Mouse (Mus musculus) layer of hippocampus, adult 9-11 months (tissue): ENCODE data around the gene Pla2g2f.

ENCODE experiments used
- DNase-seq: peaks from one replicate; pipeline ENCODE4 v3.0.0; 2022

The Pla2g2f gene

DNA sequence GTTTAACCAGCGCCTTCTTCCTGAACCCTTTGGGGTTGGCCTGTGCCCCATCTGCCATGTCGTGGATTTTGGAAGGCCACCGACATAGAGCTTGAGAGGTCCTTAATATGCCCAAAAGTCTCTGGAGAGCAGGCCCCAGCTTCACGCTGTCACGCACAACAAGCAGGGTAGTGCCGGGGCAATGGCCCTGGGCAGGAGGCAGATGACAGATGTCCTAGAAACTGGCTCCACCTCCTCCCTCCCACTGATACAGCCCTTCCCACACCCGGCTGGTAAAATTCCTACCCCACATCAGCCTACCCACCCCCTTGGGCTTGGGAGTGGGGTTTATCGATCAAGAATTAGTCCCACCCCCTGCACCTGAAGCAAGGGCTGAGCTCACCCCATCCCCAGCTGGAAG, at the start of gene Pla2g2f:
Gene Pla2g2f (minus strand): TSS at position 211 of the 400 bp plus-strand sequence.
- DNase-seq: no peak

DNA sequence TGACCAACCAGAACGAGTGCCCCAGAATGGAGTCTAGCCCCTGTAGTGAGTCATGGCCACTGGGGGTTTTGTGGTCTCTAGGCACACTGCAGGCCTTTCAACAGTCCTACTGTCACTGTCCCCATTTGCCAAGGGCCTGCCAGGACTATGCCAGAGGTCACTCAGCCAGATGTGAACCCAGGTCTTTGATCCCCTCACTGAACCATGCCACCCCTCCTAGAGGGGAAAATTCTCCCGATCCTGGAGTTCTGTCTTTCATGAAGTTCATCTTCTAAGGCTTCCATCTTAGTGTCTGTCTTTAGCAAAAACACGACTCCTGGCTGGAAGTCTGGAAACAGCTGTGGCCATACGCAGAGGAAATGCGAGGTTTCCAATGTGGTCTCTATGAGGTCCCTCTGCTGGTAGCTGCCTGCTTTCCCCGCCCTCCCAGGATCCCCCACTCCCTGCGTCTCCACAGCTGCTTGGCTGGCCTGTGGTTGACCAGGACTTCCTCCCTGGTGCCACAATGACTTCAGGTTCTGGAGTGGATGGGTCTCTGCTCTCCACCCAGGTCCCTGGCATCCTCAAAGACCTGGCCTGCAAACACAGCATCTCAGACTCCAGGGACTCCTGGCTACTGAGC, 49.6 kb upstream of the Pla2g2f start:
- no peak for DNase-seq

DNA sequence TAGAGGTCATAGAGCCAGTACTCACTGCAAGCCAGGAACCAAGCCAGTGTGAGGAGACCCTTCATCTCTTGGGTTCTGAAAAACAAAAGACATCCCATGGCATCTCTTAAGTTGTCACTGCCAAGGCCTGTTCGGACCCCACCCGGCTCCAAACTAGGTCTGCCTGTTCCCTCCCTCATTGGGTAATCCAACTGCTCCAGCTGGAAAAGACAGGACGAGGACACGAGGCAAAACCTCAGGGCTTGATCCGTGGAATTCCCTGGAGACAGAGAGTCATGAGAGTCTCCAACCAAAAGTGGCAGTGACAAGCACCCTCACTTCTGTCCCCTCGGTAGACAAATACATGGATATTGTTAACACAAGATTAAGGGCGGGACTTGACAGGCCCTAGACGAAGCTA, 48.7 kb upstream of the Pla2g2f start:
- no peak for DNase-seq

DNA sequence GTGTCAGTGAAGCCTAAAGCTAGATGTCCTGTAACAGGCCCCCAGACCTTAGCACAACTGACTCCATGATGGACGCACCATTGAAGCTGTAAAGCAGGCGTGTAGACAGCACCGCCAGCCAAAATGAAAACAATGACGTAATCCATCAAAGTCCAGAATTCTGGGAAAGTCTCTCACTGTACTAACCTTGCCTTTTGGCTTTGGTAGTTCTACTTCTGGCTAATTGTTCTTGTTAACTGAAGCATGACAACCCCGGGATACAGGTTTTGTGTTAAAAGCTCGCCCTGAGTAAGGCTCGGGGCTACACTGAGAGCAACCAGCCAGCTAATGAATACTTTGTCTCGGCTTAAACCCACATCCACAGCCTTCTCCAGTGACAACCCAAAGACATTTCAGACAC, 47.8 kb upstream of the Pla2g2f start:
- DNase-seq: no peak

DNA sequence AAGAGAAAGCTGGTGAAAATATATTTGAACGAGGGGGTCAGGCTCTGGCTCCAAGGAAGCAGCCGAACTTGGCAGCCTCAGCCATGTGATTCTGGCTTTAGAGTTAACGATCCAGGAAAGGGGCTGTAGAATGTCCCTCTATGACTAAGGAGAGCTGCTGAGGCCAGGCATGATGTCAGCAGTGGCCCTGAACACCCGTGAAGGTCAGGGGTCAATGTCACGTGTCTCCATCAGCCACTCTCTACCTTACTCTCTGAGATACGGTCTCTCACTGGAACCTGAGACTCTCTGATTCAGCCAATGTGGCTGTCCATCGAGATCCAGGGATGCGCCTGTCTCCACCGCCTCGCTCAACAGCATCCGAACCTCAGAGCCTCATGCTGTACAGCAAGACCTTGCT, 45.5 kb upstream of the Pla2g2f start:
- DNase-seq: no peak

DNA sequence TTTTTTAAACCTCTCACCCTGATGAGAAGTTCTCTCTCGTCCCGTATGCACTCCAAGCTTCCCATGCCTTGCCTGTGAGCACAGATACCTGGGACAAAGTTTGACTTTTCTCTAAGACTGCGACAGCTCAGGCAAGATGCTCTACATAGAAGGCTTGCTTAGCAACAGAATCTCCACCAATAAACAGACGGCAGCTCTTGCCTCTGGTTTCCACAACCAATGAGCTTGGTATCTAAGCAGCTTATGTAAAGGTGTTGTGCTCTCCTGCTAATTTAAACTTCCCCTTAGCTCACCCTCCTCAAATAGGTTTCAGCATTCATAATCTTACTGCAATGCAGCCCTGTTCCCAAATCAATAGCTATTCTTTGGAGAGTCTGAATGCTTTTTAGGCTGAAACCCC, 44.2 kb upstream of the Pla2g2f start:
- DNase-seq: peak; percentile 55

DNA sequence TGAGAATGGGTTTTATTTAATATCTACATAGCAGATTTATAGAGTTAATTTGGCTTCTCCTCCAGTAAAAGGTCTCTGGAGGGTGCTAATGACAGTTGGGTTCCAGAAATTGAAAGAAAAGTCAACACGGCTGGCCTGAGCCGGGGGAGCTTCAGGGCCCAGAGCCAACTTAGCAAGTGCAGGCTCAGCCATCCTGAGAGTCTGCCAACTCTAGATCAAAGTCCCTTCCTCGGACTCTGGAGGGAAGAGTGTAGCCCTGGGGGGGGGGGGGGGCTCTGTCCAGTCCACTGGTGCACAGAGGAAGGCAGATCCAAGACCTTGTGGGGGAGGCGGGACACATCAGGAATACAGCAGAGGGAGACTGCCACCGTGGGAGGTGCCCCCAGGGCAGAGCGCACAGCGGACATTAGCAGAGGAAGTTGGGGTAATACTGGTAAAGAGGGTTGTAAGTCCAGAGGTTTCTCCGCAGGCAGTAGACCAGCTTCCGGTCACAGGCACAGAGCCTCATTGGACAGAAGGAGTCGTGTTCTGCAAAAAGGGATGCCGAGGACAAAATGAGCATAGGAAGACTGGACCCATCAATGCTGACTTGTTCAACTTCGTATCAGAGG, 42.8 kb upstream of the Pla2g2f start:
- no peak for DNase-seq

DNA sequence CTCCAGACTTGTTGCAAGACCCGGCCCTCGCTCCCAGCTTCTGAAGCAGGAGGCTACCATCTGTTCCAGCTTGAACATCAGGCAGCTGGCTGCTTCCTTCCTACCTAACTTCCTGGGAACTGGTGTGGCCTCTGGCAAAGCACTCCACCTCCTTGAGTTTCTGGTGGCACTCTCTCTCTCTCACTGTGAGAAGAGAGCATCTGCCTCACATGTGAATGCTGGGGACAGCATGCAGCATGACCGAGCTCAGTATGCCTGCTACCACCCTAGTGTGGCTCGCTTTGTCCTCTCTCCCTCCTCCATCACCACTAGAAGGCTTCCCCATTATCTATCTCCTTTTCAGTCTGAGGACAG, 39.8 kb upstream of the Pla2g2f start:
- peak; percentile 50 for DNase-seq

DNA sequence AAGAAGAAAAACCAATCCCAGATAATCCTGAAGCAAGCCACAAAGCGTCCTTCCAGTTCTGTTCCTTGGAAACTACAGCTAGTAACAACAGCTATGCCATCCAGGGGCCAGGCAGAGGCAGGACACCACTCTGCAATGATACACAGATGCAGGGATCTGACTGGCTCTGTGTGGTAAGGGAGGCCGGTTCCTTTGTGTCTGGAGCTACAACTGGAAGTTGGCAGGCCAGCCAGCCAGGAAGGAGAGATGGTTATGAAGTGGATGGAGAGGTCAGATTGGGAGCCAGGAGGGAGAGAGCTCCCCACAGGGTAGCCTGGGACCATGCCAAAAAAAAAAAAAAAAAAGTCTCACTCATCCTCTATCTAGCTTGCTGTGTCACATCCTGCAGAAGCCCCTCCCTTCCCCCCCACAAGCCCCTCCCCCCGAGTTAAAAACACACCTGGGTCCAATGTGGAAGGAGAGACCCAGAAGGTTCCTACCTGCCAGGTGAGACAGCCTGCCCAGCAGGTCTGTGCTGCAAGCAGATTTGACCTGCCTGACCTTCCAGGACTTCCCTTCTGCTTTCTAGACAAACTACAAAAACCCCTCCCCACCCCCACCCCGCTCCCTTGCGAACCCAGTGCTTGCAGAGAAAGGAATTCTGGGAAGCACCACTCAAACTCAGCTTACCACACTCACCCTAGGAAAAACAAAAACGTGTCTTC, 39.2 kb upstream of the Pla2g2f start:
- no peak for DNase-seq

DNA sequence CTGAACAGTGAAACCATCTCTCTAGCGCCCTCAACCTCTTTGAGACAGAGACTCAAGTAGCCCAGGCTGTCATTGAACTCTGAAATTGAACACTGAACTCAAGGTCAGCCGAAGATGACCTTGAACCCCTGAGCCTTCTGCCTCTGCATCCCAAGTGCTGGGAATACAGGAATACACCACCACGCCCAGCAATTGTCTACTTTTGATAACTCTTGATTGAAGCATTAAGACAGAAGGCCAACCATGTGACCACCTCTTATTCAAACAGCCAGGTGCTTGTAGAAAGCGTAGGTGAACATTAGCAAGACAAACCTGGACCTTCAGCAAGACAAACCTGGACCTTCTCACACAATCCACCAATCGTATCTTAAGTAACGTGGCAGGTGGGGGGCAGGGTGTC, 36.9 kb upstream of the Pla2g2f start:
- DNase-seq: no peak

DNA sequence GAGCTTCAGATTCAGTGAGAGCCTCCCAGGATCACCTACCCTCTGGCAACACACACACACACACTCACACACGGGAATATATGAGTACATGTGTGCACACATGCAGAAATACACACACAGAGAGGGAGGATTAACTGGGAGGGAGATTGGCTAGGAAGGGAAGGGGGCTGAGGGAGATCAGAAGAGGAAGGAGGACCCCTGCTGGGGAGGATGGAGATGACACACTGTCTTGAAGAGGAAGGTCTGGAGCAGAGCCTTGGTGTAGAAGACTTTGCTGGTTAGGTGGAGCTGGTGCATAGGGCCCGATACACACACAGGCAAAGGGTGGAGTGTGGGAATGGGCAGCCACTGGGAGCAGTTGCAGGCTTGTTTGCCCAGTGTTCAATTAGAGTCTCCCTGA, 35.9 kb upstream of the Pla2g2f start:
- DNase-seq: peak; percentile 68

DNA sequence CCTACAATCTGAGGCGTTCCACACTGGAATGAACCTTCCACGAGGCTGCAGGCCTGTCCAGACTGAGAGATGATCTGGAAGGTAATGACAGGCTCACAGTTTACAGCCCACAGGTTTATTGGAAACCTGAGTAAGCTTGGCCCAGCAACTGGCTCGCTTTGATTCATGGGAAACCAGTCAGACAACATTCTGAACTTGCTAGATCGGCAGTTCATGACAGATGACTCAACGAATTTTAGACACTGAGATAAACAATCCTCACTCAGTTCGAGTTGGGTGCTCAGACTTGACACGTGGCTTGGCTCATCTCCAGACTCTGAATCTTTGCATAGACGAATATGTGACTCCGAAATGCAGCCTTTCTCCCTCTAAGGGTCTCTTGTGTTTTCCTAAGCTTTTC, 35.2 kb upstream of the Pla2g2f start:
- no peak for DNase-seq

DNA sequence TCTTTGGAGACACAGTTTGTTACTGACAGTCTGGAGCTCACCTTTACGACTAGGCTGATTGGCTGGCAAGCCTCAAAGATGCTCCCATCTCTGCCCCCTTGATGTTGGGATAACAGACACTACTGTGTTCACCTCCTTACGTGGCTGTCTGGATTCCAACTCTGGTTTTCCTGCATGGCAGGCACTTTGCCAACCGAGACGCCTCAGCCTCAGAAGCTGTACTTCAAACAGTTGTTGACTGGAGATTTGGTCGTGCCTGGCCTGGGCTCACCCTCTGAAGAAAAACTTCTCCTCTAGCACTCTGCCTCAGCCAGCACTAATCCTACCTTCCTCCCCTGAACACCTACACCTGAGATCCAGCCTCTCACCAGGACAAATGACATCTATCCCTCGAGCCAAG, 34.0 kb upstream of the Pla2g2f start:
- DNase-seq: no peak

DNA sequence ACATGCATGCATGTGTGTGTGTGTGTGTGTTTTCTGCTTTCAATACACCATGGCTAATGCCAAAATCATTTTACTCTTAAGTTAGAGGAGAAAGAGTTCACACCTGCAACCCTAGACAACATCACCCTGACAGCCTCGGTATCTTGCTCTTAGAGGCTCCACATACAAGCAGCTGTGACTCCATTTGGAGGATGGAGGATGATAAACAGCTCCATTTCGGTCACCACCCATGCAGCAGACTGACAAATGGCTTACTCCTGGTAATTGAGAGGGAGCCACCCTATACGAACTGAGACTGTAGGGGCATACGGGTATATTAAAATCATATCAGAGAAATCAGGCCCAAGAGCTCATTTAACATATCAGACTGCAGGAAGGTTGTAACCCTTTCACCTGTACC, 31.0 kb upstream of the Pla2g2f start:
- DNase-seq: no peak

DNA sequence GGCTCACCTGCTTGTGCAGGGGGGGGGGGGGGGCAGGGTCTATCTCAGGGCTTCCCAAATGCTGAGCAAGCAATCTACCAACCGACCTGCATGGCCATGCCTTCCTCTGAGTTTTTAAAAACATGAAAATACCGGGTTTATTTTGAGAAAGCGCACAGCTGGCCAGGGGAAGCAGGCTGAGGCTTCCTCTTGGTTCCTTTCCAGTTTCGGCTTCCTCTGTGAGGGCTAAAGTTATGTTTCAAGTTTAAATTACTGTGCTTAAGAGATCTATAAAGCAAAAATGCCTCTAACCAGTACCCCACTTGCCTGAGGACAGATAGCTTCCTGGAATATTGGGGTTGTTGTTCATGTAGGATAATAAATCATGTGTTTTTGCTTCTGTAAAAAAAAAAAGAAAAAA, 28.7 kb upstream of the Pla2g2f start:
- DNase-seq: no peak

DNA sequence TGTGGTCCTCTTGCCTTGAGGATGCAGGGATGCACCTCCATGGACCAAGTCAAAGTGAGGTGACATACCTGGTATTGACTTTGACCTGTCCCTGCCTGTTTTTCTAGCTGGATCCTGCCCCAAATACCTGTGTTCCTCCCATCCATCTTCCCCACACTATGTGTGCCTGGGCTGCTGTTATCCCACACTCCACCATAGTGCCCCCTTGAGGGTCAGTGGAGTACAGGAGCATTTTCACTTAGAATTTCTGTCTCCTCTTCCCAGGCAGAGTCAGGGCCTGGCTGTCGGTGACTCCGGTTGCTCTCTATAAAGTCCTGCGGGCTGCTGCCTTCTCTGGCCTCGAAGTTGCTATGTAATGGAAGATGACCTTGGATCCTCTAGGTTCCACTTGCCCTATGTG, 28.3 kb upstream of the Pla2g2f start:
- no peak for DNase-seq

DNA sequence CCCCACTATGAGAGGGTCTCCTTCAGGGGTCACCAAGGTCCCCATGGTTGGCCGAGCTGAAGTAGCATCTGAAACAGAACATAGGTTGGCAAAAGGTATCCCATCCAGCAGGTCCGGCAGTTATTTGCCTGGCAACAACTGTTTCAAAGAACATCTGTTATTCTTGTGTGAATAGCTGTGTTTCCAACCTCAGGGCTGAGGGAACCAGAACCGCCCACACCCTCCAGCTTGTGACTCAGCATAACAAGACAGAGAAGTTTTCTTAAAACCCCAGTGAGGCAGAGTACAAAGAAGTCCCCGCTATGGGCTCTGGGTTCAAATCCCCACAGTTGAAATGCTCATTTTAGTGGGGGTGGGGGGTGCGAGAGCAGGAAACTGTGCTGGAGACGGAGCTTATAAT, 24.7 kb upstream of the Pla2g2f start:
- peak; percentile 71 for DNase-seq

DNA sequence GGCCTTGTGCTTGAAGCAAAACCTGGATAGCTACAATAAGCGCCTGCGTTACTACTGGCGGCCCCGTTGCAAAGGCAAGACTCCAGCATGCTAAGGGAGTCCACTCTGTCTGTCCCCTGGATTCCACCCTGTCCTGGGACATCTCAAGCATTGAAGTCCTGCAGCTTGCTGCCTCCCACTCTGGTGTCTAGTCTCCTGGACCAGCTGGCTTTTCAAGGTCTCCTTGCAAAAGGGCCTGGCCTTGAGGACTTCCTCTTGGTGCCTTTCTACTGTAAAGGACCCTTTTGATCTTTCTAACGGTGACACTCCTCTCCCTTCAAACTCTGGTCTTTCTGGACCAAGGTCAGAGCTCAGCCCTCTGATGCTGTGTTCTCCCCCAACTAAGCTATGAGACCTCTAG, 22.9 kb upstream of the Pla2g2f start:
- no peak for DNase-seq

DNA sequence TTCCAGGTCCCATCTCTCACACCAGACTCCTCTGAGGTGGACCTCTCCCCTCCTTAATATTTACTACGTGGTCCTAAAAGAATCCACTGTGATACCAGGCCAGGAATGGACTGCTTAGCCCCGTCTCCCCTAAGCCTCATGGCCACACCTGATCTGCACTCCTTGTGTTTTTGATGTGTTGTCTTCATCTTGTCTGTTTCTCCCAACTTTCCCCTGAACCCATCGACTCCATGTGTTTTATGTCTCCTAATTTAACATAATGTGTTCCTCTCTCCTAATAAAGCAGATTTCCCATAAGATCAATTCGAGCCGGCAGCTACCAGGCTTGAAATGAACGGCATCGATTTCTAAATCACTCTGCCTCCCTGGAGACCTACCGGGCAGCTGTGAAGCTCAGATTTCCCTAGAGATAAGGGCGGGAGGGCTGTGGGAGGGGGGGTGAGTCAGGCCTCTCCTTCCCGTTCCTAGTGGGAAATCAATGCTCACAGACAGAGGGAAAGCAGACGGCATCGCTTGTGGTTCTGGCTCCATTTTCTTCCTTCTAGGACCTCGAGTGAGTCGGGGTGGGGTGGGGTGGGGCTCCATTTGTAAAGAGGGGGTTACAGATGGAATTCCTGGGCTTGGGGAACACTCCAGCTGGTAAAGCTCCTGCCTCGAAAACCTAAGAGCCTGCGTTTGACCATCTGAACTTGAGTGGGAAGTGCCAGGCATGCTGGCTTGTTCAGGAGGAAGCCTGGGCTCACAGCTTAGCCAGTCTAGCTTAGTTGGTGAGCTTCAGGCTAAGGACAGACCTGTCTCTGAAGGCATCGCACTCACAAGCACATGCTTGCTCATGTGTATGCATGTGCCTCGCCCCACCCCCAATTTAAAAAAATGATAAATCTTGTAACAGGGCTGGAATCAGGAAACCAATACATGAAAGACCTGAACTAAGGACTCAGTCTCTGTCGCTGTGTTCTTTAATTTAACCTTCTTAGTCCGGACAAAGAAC, 20.3 kb upstream of the Pla2g2f start:
- no peak for DNase-seq

DNA sequence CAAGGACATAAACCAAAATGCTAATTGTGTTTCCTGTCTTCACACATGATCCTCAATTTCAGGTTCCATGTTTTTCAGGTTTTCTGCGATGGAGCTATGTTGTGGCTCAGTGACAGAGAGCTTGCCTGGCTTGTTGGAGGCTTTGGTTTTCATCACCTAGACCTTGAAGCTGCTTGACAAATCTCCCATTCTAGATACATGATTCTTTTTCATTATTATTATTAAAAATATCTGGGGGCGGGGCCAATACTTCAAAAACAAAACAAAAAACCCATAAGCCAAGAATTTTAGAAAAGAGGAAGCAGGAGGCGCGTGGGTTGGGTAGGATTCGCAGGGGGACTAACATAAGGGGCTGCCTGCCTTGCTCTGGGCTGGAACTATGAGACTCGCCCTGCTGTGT, 18.0 kb upstream of the Pla2g2f start, which contains the start of gene Pla2g2d:
Gene Pla2g2d (plus strand): TSS at position 301 of the 400 bp plus-strand sequence.
- DNase-seq: peak; percentile 33

DNA sequence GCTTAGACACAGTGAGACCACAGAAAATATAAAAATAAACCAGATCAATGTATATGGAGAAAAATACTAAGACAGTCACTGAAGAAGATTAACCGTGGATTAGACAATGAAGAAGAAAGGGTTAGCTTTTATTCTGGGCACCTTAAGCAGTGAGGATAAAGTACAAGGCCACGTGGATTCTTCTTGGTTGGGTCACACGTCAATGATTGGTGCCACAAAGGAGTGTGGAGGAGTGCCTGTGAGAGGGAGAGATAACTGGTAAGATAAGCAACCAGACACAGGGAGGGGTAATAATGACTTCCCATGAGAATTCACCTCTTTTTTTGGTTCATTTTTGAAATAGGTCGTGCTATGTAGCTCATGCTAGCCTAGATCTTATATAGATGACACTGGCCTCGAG, 15.0 kb upstream of the Pla2g2f start:
- no peak for DNase-seq

DNA sequence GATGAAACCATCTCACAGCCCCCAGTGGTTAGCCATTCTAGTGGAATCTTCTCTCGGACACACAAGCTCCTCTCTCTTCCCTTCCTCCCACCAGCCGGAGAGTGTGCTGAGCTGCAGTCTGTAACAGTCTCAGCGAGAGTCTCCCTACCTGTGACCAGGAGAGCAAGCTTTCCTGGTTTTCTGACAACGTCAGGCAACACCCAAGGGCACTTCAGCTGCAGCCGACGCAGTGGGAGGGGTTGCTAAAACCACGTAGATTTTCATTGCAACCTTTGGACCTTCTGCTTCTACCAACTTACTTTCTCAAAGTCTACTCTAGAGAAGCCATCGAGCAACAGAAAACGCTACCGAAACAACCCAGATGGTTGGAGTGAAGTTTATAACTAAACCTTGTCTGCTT, 14.5 kb upstream of the Pla2g2f start:
- no peak for DNase-seq

DNA sequence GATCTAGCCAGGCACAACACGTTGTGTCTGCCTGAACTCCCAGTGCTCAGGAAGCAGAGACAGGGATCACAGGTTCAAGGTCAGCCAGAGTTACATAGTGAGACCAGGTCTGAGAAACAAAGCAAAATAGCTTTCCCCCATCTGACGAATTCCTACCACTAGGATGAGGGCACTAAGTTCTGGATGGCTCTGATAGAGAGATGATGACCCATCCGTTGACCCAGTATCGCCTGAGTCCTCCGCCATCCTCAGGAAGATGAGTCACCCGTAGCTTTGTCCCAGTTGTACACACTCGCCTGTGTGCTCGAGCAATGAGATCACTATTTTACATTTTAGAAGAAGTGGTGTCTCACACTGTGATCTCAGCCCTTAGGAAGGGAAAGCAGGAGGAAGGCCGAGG, 4.8 kb upstream of the Pla2g2f start:
- no peak for DNase-seq
